Mouse (Mus musculus) left cerebral cortex, postnatal 4 days (tissue): ENCODE data around the gene Ubxn7. TPM values are rescaled to one million over a fixed set of nuclear protein-coding genes. Genes with fewer than 3 reads are reported as not detected.
"Not testable (repeated sequence)": the region's sequence is repeated elsewhere in the genome, so short reads cannot be mapped to it uniquely, and the experiment has no call there.

Experiments
- DNase-seq: peaks from one replicate; pipeline ENCODE4 v3.0.0-alpha.2; 2022
- intact Hi-C: fragments of 180-260 bp; cut with DNase I; formaldehyde crosslinking; loops from one replicate; pipeline ENCODE4 v1.15.1; 2025
- total RNA-seq, 2 experiments: library from RNA; stranded (reverse); gene quantifications; 2 replicates each; pipeline ENCODE4 v1.2.3; 2021

The Ubxn7 gene
- total RNA-seq = 10 to 100 TPM; 73.2 to 77.9 TPM

DNA sequence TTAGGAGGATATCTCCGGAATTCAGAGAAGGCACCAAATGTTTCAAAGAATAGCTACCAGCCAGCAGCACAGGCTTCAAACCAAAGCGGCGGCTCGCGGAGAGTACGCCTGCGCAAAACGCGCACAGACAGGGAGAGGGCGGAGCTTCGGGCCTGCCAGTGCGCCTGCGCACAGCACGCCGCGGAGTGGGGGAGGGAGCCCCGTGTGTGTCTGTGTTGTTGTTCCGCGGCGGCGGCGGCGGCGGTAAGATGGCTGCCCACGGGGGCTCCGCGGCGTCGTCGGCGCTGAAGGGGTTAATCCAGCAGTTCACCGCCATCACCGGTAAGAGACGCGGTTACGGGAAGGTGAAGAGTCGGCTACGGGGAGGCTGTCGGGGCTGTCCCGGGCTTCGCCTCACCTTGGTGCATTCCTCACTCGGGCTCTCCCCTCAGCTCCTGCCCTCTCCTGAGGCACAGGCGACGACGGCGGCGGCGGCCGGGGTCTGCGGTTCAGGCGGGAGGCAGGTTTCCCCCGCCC is at the start of gene Ubxn7:
Gene Ubxn7, plus strand, starts transcription at position 218 of the 516 bp plus-strand sequence.
- intact Hi-C loops = no loop called here
- DNase-seq = peak; percentile 99

DNA sequence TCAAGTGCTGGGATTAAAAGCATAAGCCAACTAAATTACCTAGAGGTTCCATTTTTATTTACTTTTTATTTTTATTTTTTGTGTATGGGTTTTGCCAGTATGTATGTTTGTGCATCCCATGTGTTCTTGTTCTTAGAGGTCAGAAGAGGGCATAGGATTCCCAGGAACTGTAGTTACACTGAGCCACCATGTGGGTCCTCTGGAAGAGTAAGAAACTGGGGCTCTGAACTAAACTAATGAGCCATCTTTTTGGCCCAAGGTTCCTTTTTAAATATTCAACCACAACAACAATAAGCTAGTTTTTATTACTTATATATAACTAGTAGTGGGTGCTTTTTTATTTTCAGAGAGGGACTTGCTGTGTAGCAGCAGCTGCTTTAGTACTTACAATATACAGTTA is 49.4 kb upstream of the Ubxn7 start:
- intact Hi-C loops = loop anchor here (10.0 kb wide), 1 partner anchor 92 kb away; no protein-coding TSS in a partner anchor
- no peak for DNase-seq

DNA sequence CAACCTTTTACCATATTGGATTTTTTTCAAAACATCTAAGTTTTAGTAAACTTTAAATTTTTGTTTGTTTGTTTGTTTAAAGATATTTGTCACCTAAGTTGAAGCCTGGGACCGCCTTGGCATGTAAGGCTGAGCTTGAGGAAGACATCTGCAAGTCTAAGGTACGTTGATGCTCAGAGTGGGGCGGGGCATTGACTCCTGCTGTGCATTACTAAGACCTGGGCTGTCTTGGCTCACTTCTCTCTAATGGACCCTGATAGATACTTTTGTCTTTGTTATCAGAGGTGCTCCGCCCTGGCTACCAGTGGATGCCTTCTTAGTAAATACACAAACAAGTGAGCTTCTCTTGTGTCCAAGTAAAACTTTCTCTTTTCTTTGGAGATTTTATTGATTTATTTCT is 40.2 kb upstream of the Ubxn7 start:
- intact Hi-C loops = no loop called here
- no peak for DNase-seq

DNA sequence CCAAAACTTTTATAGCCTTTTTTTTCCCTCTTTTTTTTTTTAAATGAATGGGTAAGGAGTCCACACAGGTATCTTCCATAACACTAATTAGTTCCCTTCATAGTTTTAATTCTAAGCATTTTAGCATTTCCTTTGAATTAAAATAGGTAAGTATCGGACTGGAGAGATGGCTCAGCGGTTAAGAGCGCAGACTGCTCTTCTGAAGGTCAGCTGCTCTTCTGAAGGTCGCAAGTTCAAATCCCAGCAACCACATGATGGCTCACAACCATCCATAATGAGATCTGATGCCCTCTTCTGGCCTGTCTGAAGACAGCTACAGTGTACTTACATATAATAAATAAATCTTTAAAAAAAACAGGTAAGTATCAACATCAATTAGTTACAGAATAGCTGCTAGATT is 32.4 kb upstream of the Ubxn7 start:
- DNase-seq, intact Hi-C loops: not testable (repeated sequence)

DNA sequence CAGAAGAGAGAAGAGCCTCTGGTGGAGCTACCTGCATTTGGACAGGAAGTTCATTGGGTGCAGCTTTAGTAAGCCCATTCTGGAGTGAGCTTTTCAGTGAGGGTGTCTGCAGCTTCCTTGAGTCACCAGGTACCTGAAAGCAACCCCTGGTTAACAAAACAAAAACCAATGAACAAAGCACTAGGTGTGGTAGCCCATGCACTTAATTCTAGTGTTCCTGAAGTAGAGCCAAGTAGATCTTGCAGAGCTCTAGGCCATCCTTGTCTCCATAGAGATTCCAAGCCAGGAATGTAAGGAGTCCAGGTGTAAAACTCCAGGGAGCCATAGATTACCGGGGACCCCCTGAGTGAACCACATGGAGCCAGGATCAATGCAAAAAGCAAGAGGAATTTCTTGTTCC is 29.0 kb upstream of the Ubxn7 start:
- intact Hi-C loops = no loop called here
- no peak for DNase-seq

DNA sequence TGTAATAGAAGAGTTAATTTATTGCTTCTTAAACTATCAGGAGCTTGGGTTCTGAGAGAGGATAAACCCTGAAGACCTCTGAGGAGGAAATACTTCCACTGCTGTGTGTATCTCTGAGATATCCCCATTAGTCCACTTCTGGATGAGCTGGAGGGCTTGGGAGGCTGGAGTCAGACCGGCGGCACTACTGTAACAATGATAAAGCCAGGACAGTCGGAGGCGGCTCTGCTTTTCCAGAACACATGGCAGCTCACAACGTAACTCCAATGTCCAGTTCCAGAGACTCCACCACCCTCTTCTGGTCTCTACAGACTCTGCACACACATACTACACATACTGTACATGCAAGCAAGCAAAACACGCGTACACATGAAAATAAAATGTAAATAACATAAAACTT is 28.2 kb upstream of the Ubxn7 start:
- no peak for DNase-seq
- intact Hi-C loops = no loop called here

DNA sequence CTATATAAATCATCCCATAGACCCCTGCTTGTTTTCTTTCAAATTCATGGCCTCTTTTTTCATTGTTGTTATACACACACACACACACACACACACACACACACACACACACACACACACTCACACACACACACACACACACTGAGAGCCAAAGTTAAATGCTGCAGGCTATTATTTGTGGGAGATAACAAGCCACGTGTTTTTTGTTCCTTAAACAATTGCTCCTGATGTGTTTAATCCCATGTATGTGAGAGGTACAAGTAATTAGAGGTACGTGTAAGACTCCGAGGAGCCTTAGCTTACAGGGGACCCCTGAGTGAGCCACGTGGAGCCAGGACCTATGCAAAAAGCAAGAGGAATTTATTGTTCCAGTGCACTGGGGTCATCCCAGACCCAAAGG is 20.1 kb upstream of the Ubxn7 start:
- DNase-seq = no peak
- intact Hi-C loops = no loop called here

DNA sequence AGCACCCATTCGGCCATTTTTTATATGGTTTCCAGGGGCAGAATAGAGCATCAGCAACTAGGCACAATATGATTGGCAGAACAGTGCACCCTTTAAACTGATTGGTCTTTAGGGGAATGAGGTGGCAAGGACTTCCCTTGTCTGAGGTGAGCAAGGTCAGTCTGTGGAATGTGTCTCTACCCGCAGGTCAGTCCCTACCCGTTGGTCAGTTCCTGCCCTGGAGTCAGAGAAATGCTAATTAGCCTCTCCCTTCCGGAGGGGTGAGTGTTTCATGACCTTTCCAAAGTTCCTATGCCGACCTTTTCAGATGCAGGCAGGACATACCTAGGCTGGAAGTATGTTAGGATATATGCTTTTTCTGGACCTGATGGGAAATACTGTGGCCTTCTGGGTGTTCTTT is 19.7 kb upstream of the Ubxn7 start:
- intact Hi-C loops = no loop called here
- no peak for DNase-seq

DNA sequence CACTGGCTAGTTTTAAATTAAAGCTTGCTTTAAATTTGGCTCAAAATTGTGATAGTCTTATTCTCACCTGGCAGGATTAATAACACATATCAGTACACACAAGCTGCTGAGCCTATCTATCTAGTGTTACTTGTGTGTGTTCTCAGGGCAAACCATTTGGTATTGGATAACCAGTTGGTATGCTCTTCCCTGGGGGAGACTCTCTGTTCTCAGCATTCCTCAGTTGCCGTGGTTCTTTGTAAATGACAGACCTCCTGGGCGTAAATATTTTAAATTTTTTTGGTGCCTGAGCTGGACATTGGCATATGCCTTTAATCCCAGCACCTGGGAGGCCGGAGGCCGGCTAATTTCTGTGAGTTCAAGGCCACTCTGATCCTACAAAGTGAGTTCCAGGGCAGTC is 19.2 kb upstream of the Ubxn7 start:
- DNase-seq = no peak
- intact Hi-C loops = no loop called here

DNA sequence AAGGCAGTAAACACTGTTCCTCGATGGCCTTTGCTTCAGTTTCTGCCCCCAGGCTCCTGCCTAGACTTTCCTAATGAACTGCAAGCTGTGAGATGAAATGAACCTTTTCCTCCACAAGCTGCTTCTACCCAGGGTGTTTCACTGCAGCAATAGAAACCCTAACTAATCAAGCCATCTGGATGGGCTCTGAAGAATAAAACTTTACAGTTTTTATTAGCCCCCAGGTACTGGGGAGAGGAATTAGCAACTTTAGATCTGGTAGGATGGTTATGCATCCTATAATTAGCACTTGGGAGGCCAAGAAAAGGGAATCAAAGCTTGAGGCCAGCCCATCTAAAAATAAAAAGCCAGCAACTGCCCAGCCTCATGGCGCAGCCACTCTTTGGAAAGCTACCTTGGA is 15.5 kb upstream of the Ubxn7 start:
- peak; percentile 6 for DNase-seq
- intact Hi-C loops = no loop called here

DNA sequence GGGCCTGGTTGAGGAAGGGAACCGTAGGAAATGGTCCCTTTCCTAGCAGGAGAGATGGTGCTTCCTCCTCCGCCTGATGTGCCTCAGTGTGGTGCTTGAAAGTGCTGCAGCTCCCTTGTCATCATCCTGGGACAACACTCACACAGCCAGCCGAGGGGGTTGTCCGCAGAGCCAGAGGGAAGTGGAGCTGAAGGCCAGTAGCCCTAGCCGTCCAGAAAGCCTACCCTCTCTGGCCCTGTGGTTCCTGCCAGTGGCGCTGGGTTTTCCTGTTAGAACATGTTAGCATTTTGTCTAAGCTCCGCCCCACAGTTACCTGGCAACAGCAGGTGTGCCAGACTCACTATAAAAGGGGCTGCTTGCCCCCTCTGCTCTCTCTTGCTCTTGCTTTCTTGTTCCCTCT is 8.1 kb upstream of the Ubxn7 start:
- intact Hi-C loops = no loop called here
- no peak for DNase-seq

DNA sequence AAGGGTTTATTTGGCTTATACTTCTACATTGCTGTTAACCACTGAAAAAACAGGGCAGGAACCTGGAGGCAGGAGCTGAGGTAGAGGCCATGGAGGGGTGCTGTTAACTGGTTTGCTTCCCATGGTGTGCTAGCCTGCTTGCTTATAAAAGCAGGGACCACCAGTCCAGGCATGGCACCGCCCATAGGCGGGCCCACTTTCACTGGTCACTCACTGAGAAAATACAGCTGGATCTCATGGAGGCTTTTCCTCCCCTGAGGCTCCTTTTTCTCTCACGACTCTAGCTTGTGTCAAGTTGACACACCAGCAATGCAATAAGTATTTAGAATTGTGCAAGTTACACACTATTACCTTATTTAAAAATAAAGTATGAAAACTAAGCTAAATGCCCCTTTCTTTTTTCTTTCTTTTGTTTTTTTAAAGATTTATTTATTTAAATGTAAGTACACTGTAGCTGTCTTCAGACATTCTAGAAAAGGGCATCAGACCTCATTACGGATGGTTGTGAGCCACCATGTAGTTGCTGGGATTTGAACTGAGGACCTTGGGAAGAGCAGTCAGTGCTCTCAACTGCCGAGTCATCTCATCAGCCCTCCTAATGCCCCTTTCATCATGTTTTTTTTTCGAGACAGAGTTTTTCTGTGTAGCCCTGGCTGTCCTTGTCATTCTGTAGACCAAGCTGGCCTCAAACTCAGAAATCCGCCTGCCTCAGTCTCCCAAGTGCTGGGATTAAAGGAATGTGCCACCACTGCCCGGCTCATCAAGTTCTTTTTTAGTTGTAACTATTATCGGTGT is 984 bp upstream of the Ubxn7 start:
- intact Hi-C loops = no loop called here
- no peak for DNase-seq

DNA sequence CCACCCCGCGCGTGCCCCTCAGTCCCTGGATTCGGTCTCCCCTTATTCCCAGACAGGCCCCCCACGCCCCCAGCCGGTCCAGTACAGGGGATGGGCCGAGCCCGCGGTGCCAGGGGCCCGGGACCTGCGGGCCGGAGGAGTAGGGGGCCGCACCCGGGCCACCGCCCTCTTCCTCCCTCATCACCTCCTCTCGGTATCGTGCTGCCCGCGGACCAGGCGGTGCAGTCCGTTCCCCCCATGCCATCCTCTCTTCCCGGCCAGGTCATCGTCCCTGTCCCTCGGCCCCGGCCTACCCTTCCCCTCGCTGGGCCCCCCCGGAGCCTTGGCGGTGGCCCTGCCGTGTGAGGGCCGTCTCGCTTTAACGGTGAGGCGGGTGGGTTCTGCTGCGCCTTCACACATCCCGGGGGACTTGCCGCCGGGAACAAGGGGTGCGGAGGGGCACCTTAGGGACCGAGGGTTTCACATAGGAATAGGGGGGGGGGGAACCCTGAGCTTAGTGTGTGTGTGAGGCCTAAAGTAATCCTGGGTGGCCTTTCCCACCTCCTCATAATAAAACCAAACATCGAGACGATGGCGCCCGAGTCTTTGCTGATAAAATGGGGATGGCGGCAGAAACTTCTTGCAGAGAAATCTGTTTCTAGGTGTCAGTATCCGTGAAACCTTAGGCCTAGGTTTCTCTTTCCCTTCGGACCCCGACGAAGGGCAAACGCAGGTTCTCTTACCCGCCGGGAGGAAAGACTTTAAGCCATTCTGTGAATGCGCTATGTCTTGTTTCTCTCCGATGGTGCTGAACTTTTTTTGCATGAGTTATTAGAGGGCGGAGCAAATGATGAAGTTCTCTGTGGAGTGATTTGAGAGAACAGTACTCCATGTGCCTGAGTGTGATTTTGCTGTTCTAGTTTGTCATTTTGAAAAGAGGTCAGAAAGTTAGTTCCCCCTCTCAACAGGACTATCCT is 777 bp downstream of the Ubxn7 start:
- DNase-seq = peak; percentile 35
- intact Hi-C loops = no loop called here

DNA sequence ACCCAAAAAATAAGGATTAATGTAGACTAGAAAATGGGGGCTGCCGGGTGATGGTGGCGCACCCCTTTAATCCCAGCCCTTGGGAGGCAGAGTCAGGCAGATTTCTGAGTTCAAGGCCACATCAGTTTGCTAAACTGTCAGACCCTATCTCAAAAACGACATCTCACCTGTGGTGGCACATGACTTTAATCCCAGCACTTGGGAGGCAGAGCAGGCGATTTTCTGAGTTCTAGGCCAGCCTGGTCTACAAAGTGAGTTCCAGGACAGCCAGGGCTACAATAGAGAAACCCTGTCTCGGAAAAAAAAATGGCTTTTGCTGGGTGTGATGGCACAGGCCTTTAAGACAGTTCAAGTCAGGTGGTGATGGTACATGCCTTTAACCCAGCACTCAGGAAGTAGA is 3.1 kb downstream of the Ubxn7 start:
- DNase-seq = no peak
- intact Hi-C loops = no loop called here

DNA sequence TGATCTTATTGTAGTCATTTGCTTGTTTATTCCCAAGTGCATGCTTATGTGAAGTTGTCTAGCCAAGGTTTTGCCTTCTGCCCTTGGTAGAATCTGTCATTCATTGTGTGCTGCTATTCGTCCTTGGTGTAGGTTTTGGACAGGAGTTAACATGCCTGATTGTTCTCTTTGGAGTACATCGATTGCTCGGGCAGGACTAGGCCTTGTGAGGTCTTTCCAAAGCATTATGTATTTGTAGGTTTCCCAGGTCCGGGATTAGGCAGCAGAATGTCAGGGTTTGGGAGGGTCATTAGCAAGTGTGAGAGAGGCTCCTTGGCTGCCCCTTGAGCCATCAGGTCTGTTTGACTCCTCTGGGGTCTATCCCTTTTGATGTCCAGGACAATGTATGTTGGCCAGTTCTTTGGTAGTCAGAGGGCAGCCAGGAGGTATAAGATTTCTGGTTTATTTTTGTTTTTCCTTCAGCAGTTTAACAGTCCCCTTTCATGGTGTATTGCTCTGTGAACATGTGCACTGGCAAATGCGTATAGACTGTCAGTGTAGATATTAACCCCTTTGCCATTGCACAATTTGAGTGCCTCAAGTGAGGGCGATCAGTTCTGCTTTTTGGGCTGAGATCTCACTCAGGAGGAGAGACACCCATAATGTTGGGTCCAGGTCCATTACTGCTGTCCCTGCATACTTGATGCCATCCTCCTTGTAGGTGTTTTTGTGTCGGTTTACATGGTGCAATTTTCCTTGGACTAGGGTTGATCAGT is 4.1 kb downstream of the Ubxn7 start:
- intact Hi-C loops = no loop called here
- no peak for DNase-seq

DNA sequence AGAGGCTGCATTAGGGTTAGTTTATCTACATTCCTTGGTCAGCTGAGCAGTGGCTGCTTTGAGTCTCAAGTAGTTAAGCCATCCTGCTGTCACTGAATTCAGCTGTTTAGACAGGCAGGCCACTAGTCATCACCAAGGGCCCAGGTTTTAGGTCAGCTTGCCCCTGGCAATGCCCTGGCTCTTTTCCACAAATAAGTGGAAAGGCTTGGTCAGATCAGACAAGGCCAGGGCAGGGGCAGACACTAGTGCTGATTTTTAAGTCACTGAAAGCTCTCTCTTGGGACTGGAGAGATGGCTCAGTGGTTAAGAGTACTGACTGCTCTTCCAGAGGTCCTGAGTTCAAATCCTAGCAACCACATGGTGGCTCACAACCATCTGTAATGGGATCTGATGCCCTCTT is 4.9 kb downstream of the Ubxn7 start:
- DNase-seq = no peak
- intact Hi-C loops = no loop called here

DNA sequence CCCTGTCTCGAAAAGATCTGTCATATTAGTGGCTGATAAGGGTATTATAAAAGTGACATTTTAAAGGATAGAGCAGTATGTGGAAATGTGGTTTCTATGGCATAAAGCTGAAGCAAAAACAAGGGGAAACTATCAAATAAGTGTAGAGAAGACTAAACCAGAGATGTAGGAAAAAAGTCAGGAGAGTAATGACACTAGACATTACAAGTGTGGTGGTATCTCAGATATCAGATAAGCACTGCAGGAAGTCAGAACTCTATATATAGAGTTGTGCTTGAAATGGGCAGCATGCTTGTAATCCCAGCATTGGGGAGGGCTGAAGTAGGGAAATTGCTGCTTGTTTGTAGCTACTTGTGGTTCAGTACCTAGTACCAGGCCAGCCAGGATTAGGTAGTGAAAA is 8.4 kb downstream of the Ubxn7 start:
- no peak for DNase-seq
- intact Hi-C loops = no loop called here

DNA sequence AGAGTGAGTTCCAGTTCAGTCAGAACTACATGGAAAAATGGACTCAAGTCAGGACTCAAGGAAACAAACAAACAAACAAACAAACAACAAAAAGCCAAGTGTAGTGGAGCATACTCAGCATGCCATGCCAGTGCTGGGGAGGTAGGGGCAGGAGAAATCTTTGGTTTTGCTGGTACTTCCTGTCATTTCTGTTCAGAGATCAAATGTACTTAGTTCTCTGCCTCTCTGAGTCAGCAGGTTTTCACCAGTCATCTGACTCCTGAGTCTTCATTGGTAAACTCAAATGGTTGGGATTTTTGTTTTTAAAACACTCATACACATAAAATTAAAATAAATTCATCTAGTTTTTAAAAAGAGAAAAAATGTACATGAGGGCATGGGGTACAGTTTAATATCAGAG is 13.5 kb downstream of the Ubxn7 start:
- intact Hi-C loops = no loop called here

DNA sequence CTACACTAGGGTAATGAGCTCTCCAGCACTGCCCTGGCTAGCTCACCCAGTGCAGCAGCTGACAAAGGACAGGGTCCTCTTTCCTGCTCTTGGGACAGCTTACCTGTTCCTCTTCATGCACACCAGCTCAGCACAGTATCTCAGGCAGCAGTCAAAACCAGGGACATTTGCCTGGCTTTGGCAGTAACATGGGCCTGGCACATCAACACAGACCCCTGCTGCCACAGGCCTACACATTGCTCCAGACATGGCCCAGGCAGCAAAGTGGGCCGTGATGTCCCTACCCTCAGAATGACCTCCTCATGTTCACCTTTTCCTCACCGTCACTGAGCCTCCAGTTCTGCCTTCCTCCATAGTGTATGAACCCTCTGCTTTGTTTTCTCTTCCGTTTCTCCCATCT is 18.7 kb downstream of the Ubxn7 start:
- intact Hi-C loops = no loop called here
- DNase-seq = no peak

More for the DNA sequence above, 13.5 kb downstream of the Ubxn7 start:
- DNase-seq = no peak

DNA sequence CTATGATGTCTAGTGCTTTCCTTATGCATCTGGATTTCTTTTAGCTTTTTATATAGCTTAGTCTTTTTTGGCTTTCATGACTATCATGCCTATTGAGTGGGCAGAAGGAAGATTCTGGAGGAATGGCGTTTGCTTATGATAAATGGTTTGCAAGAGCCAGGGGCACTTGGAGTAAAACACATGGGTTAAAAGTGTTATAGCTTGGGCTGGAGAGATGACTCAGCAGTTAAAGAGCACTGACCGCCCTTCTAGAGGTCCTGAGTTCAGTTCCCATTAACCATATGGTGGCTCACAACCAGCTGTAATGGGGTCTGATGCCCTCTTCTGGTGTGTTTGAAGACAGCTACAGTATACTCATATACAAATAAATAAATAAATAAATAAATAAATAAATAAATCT is 31.5 kb downstream of the Ubxn7 start:
- intact Hi-C loops = no loop called here
- no peak for DNase-seq

DNA sequence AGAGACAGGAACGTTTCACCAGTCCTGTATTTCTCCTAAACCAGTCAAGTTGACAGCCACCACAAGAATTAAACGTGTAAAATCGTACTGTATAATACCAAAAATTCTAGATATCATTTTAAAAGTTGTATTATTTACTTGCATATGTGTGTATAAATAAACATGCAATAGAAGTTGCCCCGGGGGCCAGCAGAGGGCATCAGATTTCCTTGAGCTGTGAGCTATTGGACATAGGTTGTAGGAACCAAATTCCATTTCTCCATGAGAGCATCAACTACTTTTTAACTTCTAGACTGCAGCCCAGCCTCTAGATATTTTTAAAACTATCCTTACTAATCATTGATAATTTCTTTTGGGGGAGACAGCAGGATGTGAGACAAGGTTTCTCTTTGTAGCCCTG is 39.3 kb downstream of the Ubxn7 start:
- intact Hi-C loops = loop anchor here (10.0 kb wide), 1 partner anchor 87 kb away; no protein-coding TSS in a partner anchor
- peak; percentile 24 for DNase-seq
